Mouse (Mus musculus) layer of hippocampus, adult 8-10 months (tissue): ENCODE measurements around the gene Lrrc20. TPM values are rescaled to one million over a fixed set of nuclear protein-coding genes. Genes with fewer than 3 reads are reported as not detected.
A peak's percentile ranks its signal among the peaks of the same experiment; 100 is the strongest.
"Not testable (repeated sequence)": the region's sequence is repeated elsewhere in the genome, so short reads cannot be mapped to it uniquely, and the experiment has no call there.

Experiments
- DNase-seq, 2 experiments: peaks; one replicate each; pipeline ENCODE4 v3.0.0; 2022; ENCODE audit warnings: low spot score in 2 of 2
- total RNA-seq, 4 experiments: library from RNA; stranded (reverse); gene quantifications; 2 replicates each; pipeline ENCODE4 v1.2.4; 2022

Lrrc20 gene
- 10 to 100 TPM; 17.9 to 23.7 (median 22.3) TPM for total RNA-seq

GRCm38 (mm10) chr10:61475594-61476439 is at the start of gene Lrrc20:
Lrrc20 (plus strand) TSS chr10:61475801.
- peak; percentile 91 to 93 for DNase-seq

- no peak for DNase-seq
Measured at GRCm38 (mm10) chr10:61426251-61426757, 49.3 kb upstream of the Lrrc20 start.

- no peak for DNase-seq
Measured at GRCm38 (mm10) chr10:61427951-61428350, 47.6 kb upstream of the Lrrc20 start.

- no peak for DNase-seq
Measured at GRCm38 (mm10) chr10:61428416-61428815, 47.2 kb upstream of the Lrrc20 start.

- no peak for DNase-seq
Measured at GRCm38 (mm10) chr10:61429043-61429442, 46.6 kb upstream of the Lrrc20 start.

GRCm38 (mm10) chr10:61431375-61431774 is 44.2 kb upstream of the Lrrc20 start:
- DNase-seq: peak; percentile 58 to 62

GRCm38 (mm10) chr10:61440202-61440800 is 35.3 kb upstream of the Lrrc20 start:
- DNase-seq: no peak

GRCm38 (mm10) chr10:61443456-61443855 is 32.1 kb upstream of the Lrrc20 start:
- DNase-seq: no peak

GRCm38 (mm10) chr10:61443876-61444275 is 31.7 kb upstream of the Lrrc20 start:
- no peak for DNase-seq

- DNase-seq: no peak
Measured at GRCm38 (mm10) chr10:61445016-61445415, 30.6 kb upstream of the Lrrc20 start.

- no peak for DNase-seq
Measured at GRCm38 (mm10) chr10:61447581-61448353, 27.8 kb upstream of the Lrrc20 start.

GRCm38 (mm10) chr10:61448834-61449233 is 26.8 kb upstream of the Lrrc20 start:
- no peak for DNase-seq

- DNase-seq: no peak
Measured at GRCm38 (mm10) chr10:61451463-61451930, 24.1 kb upstream of the Lrrc20 start.

GRCm38 (mm10) chr10:61451931-61452617 is 23.5 kb upstream of the Lrrc20 start:
- DNase-seq: peak in 1 of 2 experiments; percentile 38

- DNase-seq: peak; percentile 97 to 98
Measured at GRCm38 (mm10) chr10:61452645-61453044, 23.0 kb upstream of the Lrrc20 start, which contains the start of gene Eif4ebp2. Eif4ebp2 (minus strand) TSS chr10:61452661.

GRCm38 (mm10) chr10:61453171-61453570 is 22.4 kb upstream of the Lrrc20 start:
- not testable (repeated sequence) for DNase-seq

- no peak for DNase-seq
Measured at GRCm38 (mm10) chr10:61457182-61457581, 18.4 kb upstream of the Lrrc20 start.

- DNase-seq: no peak
Measured at GRCm38 (mm10) chr10:61465009-61465408, 10.6 kb upstream of the Lrrc20 start.

GRCm38 (mm10) chr10:61466242-61466641 is 9.4 kb upstream of the Lrrc20 start:
- DNase-seq: no peak

- DNase-seq: no peak
Measured at GRCm38 (mm10) chr10:61466873-61467272, 8.7 kb upstream of the Lrrc20 start.

GRCm38 (mm10) chr10:61468900-61469299 is 6.7 kb upstream of the Lrrc20 start:
- DNase-seq: no peak
